Mouse (Mus musculus) heart, postnatal 4 days (tissue): ENCODE measurements around the gene Uckl1. TPM values are rescaled to one million over a fixed set of nuclear protein-coding genes. Genes with fewer than 3 reads are reported as not detected.

Experiments
- microRNA-seq, 2 experiments: library from miRNA; unstranded; fragments of <30 nt; microRNA quantifications; one replicate each; pipeline ENCODE4 v1.2.0; 2021 to 2022
- total RNA-seq, 2 experiments: library from RNA; stranded (reverse); gene quantifications; 2 replicates each; pipeline ENCODE4 v1.2.3; 2021

Gene Uckl1
- total RNA-seq, 2 experiments from 2014 or later, result 50.2 to 54.5 TPM

Small RNAs within 50 kb of the gene (microRNA-seq; reads per million reads assigned to microRNA genes)
- 0 reads per million in 2 experiments for gene Mir7006

Other genes starting within 250 kb of the Uckl1 start
- gene Zgpat, start 220.0 kb downstream of the Uckl1 start, total RNA-seq, result 10 to 100 TPM; 20.7 to 22.8 TPM
- gene Arfrp1, start 219.5 kb downstream of the Uckl1 start, total RNA-seq, result 10 to 100 TPM; 39.6 to 41.0 TPM
- 1 to 10 TPM; 8.8 to 8.9 TPM for gene Lime1, start 204.8 kb downstream of the Uckl1 start, total RNA-seq
- gene Zbtb46, start 125.5 kb downstream of the Uckl1 start, total RNA-seq, result 10 to 100 TPM; 14.9 to 16.5 TPM
- gene Abhd16b, start 91.7 kb downstream of the Uckl1 start, total RNA-seq, result not detected
- gene Tpd52l2, start 87.8 kb downstream of the Uckl1 start, total RNA-seq, result 10 to 100 TPM; 65.9 to 72.7 TPM
- gene Dnajc5, start 64.4 kb downstream of the Uckl1 start, total RNA-seq, result 100 to 1,000 TPM; 111 to 119 TPM
- gene Prpf6, start 7.0 kb upstream of the Uckl1 start, total RNA-seq, result 10 to 100 TPM; 35.1 to 36.1 TPM
- gene Zfp512b, start 7.9 kb upstream of the Uckl1 start, total RNA-seq, result 10 to 100 TPM; 41.8 to 45.5 TPM
- 1 to 10 TPM; 4.8 to 4.9 TPM for gene Samd10, start 14.3 kb upstream of the Uckl1 start, total RNA-seq
- gene Gm29797, start 72.1 kb upstream of the Uckl1 start, total RNA-seq, result not detected
- gene Sox18, start 86.7 kb upstream of the Uckl1 start, total RNA-seq, result 10 to 100 TPM; 75.9 to 80.3 TPM
- 10 to 100 TPM in 1 of 2 experiments, 1 to 10 TPM in 1; 9.9 to 11.1 TPM for gene Tcea2, start 95.4 kb upstream of the Uckl1 start, total RNA-seq
- gene Rgs19, start 109.1 kb upstream of the Uckl1 start, total RNA-seq, result 10 to 100 TPM; 11.3 to 15.8 TPM
- not detected for gene Lkaaear1, start 113.5 kb upstream of the Uckl1 start, total RNA-seq
- gene Oprl1, start 130.1 kb upstream of the Uckl1 start, total RNA-seq, result under 1 TPM; 0.24 to 0.54 TPM
- not detected for gene Myt1, start 178.4 kb upstream of the Uckl1 start, total RNA-seq